Mouse (Mus musculus): ENCODE results near the gene Zfp263. TPM values are rescaled to one million over a fixed set of nuclear protein-coding genes. Genes with fewer than 3 reads are reported as not detected.

Gene Zfp263
- polyA plus RNA-seq, 1 experiment: not detected

- Histone ChIP-seq H3K79me2 (ENCODE audit: control insufficient read depth, insufficient read depth) (no peaks in the 10 kb centered on the region), H3K27me3 (ENCODE audit: control insufficient read depth, insufficient read depth, insufficient read length) (no peaks in the 10 kb centered on the region), H3K4me3 (ENCODE audit: insufficient read depth, poor library complexity, severe bottlenecking) (no peak overlapping the region), H3ac (ENCODE audit: control insufficient read depth, insufficient read length, low read depth) (no peak overlapping the region), H3K79me3 (ENCODE audit: low read depth) (no peaks in the 10 kb centered on the region), H3K36me3 (ENCODE audit: control insufficient read depth, insufficient read depth) (no peaks in the 10 kb centered on the region)
- no peak for TF ChIP-seq USF1 (IDR thresholded peaks at IDR 0.05; ENCODE audit: low read depth)
- peak; percentile 99 for TF ChIP-seq FOSL1 (IDR thresholded peaks at IDR 0.05; ENCODE audit: insufficient read depth, low read length, poor library complexity, severe bottlenecking)
- peak; percentile 12 for TF ChIP-seq MAX (IDR thresholded peaks at IDR 0.05)
- peak; percentile 90 for TF ChIP-seq MYOD1 (IDR thresholded peaks at IDR 0.05; ENCODE audit: control insufficient read depth, insufficient read length, low read depth)
- peak; percentile 84 for TF ChIP-seq CEBPB (IDR thresholded peaks at IDR 0.05; ENCODE audit: low read depth)
- TF ChIP-seq MYOG (IDR thresholded peaks at IDR 0.05; ENCODE audit: control insufficient read depth, extremely low read depth, insufficient read length): no peak
- TF ChIP-seq CTCF (IDR thresholded peaks at IDR 0.05; ENCODE audit: control insufficient read depth, insufficient read depth, insufficient read length): no peak
Observed at GRCm38 (mm10) chr16:3723231-3723630, 20.7 kb upstream of the Zfp263 start.

- no peaks in the 10 kb centered on the region for H3K79me2 ChIP-seq (ENCODE audit: control insufficient read depth, insufficient read depth)
- TF ChIP-seq USF1 (IDR thresholded peaks at IDR 0.05; ENCODE audit: low read depth) (no peak), FOSL1 (IDR thresholded peaks at IDR 0.05; ENCODE audit: insufficient read depth, low read length, poor library complexity, severe bottlenecking) (peak; percentile 28), MYOD1 (IDR thresholded peaks at IDR 0.05; ENCODE audit: control insufficient read depth, insufficient read length, low read depth) (peak; percentile 73), MYOG (IDR thresholded peaks at IDR 0.05; ENCODE audit: control insufficient read depth, extremely low read depth, insufficient read length) (no peak), MAX (IDR thresholded peaks at IDR 0.05) (peak; percentile 26), CEBPB (IDR thresholded peaks at IDR 0.05; ENCODE audit: low read depth) (peak; percentile 50), CTCF (IDR thresholded peaks at IDR 0.05; ENCODE audit: control insufficient read depth, insufficient read depth, insufficient read length) (no peak)
- H3K79me3 ChIP-seq (ENCODE audit: low read depth): no peaks in the 10 kb centered on the region
- H3K27me3 ChIP-seq (ENCODE audit: control insufficient read depth, insufficient read depth, insufficient read length): no peaks in the 10 kb centered on the region
- H3K36me3 ChIP-seq (ENCODE audit: control insufficient read depth, insufficient read depth): no peaks in the 10 kb centered on the region
- H3ac ChIP-seq (ENCODE audit: control insufficient read depth, insufficient read length, low read depth): no peak overlapping the region
- H3K4me3 ChIP-seq (ENCODE audit: insufficient read depth, poor library complexity, severe bottlenecking): no peak overlapping the region
Observed at GRCm38 (mm10) chr16:3727980-3728720, 15.7 kb upstream of the Zfp263 start.

- no peak overlapping the region for H3ac ChIP-seq (ENCODE audit: control insufficient read depth, insufficient read length, low read depth)
- no peaks in the 10 kb centered on the region for H3K79me2 ChIP-seq (ENCODE audit: control insufficient read depth, insufficient read depth)
- TF ChIP-seq CTCF (IDR thresholded peaks at IDR 0.05; ENCODE audit: control insufficient read depth, insufficient read depth, insufficient read length): no peak
- TF ChIP-seq MYOG (IDR thresholded peaks at IDR 0.05; ENCODE audit: control insufficient read depth, extremely low read depth, insufficient read length): no peak
- TF ChIP-seq USF1 (IDR thresholded peaks at IDR 0.05; ENCODE audit: low read depth): no peak
- TF ChIP-seq MAX (IDR thresholded peaks at IDR 0.05): no peak
- no peak for TF ChIP-seq MYOD1 (IDR thresholded peaks at IDR 0.05; ENCODE audit: control insufficient read depth, insufficient read length, low read depth)
- no peak for TF ChIP-seq FOSL1 (IDR thresholded peaks at IDR 0.05; ENCODE audit: insufficient read depth, low read length, poor library complexity, severe bottlenecking)
- no peaks in the 10 kb centered on the region for H3K27me3 ChIP-seq (ENCODE audit: control insufficient read depth, insufficient read depth, insufficient read length)
- H3K4me3 ChIP-seq (ENCODE audit: insufficient read depth, poor library complexity, severe bottlenecking): no peak overlapping the region
- H3K36me3 ChIP-seq (ENCODE audit: control insufficient read depth, insufficient read depth): no peaks in the 10 kb centered on the region
- H3K79me3 ChIP-seq (ENCODE audit: low read depth): no peaks in the 10 kb centered on the region
Observed at GRCm38 (mm10) chr16:3732612-3733011, 11.3 kb upstream of the Zfp263 start.

- TF ChIP-seq MAX (IDR thresholded peaks at IDR 0.05) (no peak), MYOD1 (IDR thresholded peaks at IDR 0.05; ENCODE audit: control insufficient read depth, insufficient read length, low read depth) (no peak), CEBPB (IDR thresholded peaks at IDR 0.05; ENCODE audit: low read depth) (no peak), CTCF (IDR thresholded peaks at IDR 0.05; ENCODE audit: control insufficient read depth, insufficient read depth, insufficient read length) (no peak), USF1 (IDR thresholded peaks at IDR 0.05; ENCODE audit: low read depth) (no peak), MYOG (IDR thresholded peaks at IDR 0.05; ENCODE audit: control insufficient read depth, extremely low read depth, insufficient read length) (no peak)
- no peak overlapping the region for H3ac ChIP-seq (ENCODE audit: control insufficient read depth, insufficient read length, low read depth)
- H3K36me3 ChIP-seq (ENCODE audit: control insufficient read depth, insufficient read depth): no peaks in the 10 kb centered on the region
- H3K27me3 ChIP-seq (ENCODE audit: control insufficient read depth, insufficient read depth, insufficient read length): no peaks in the 10 kb centered on the region
- no peak overlapping the region for H3K4me3 ChIP-seq (ENCODE audit: insufficient read depth, poor library complexity, severe bottlenecking)
- no peaks in the 10 kb centered on the region for H3K79me2 ChIP-seq (ENCODE audit: control insufficient read depth, insufficient read depth)
- no peaks in the 10 kb centered on the region for H3K79me3 ChIP-seq (ENCODE audit: low read depth)
Observed at GRCm38 (mm10) chr16:3733198-3733732, 10.6 kb upstream of the Zfp263 start.

- no peak overlapping the region for H3K4me3 ChIP-seq (ENCODE audit: insufficient read depth, poor library complexity, severe bottlenecking)
- H3K79me3 ChIP-seq (ENCODE audit: low read depth): no peaks in the 10 kb centered on the region
- no peak overlapping the region for H3ac ChIP-seq (ENCODE audit: control insufficient read depth, insufficient read length, low read depth)
- H3K79me2 ChIP-seq (ENCODE audit: control insufficient read depth, insufficient read depth): no peaks in the 10 kb centered on the region
- H3K36me3 ChIP-seq (ENCODE audit: control insufficient read depth, insufficient read depth): no peaks in the 10 kb centered on the region
- no peaks in the 10 kb centered on the region for H3K27me3 ChIP-seq (ENCODE audit: control insufficient read depth, insufficient read depth, insufficient read length)
- no peak for TF ChIP-seq MYOD1 (IDR thresholded peaks at IDR 0.05; ENCODE audit: control insufficient read depth, insufficient read length, low read depth)
- no peak for TF ChIP-seq USF1 (IDR thresholded peaks at IDR 0.05; ENCODE audit: low read depth)
- no peak for TF ChIP-seq MYOG (IDR thresholded peaks at IDR 0.05; ENCODE audit: control insufficient read depth, extremely low read depth, insufficient read length)
- no peak for TF ChIP-seq CEBPB (IDR thresholded peaks at IDR 0.05; ENCODE audit: low read depth)
- TF ChIP-seq FOSL1 (IDR thresholded peaks at IDR 0.05; ENCODE audit: insufficient read depth, low read length, poor library complexity, severe bottlenecking): no peak
- no peak for TF ChIP-seq CTCF (IDR thresholded peaks at IDR 0.05; ENCODE audit: control insufficient read depth, insufficient read depth, insufficient read length)
- no peak for TF ChIP-seq MAX (IDR thresholded peaks at IDR 0.05)
Observed at GRCm38 (mm10) chr16:3742466-3742865, 1.4 kb upstream of the Zfp263 start.
